In the genomic region with DNA sequence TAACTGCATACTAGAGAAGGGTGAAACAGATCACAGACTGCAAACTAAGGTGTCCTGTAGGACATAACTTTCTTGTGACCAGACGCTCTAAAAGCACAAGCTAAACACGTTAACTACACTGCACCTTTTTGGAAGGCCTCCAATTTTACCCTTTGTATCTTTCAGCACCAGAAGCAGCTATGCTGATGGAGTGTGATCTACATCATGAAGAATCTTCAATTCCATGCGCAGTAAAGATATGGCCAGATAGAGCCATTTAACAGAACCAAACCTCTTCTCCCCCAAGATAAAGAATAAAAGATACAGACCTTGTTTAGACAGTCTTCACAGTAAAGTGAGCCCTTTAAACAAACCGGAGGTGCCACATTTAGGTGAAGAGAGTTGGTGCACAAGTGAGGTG, we compare ENCODE assay signal across 24 mouse cellular contexts.
"Had no signal": no experiment of that assay in that cellular context is flagged by ENCODE, and none has a peak within 500 bp of the region (broad histone marks: within the 10 kb centered on the region; RNA-seq: fewer than 3 reads in every experiment).

No protein-coding gene starts in this region.

- H3K27me3 ChIP-seq: heart, embryonic 12.5 days; hindbrain, embryonic 13.5 days; hindbrain, embryonic 15.5 days; kidney, embryonic 15.5 days; limb, embryonic 13.5 days; limb, embryonic 15.5 days; liver, embryonic 13.5 days had no signal

- H3K9me3 ChIP-seq: heart, embryonic 12.5 days; hindbrain, embryonic 13.5 days; hindbrain, embryonic 15.5 days; kidney, embryonic 15.5 days; limb, embryonic 13.5 days; limb, embryonic 15.5 days; liver, embryonic 13.5 days had no signal

- DNase-seq: gastrocnemius, postnatal 14 days; gastrocnemius, postnatal 36 days; heart, adult 11 months; heart, adult 2 months; heart, postnatal 10 days; heart, postnatal 36 days; kidney, adult 11 months; kidney, adult 2 months; kidney, adult 9 months; kidney, postnatal 14 days; kidney, postnatal 36 days; layer of hippocampus, adult 9-11 months; layer of hippocampus, postnatal 36 days; left cerebral cortex, postnatal 4 days; liver, embryonic 13.5 days had no signal

- H3K4me1 ChIP-seq: heart, embryonic 12.5 days; hindbrain, embryonic 13.5 days; hindbrain, embryonic 15.5 days; kidney, embryonic 15.5 days; limb, embryonic 13.5 days; limb, embryonic 15.5 days had no signal

- H3K27ac ChIP-seq: heart, adult 2 months; hindbrain, embryonic 13.5 days; hindbrain, embryonic 15.5 days; hindbrain, postnatal 0 days; kidney, embryonic 15.5 days; kidney, postnatal 0 days; limb, embryonic 13.5 days; limb, embryonic 15.5 days; liver, embryonic 13.5 days had no signal

- H3K9ac ChIP-seq: heart, embryonic 12.5 days; hindbrain, embryonic 13.5 days; hindbrain, embryonic 15.5 days; kidney, embryonic 15.5 days; limb, embryonic 13.5 days; limb, embryonic 15.5 days; liver, embryonic 13.5 days had no signal

- H3K4me3 ChIP-seq: heart, adult 2 months; heart, embryonic 12.5 days; hindbrain, embryonic 13.5 days; hindbrain, embryonic 15.5 days; kidney, embryonic 15.5 days; limb, embryonic 13.5 days; limb, embryonic 15.5 days; liver, embryonic 13.5 days had no signal

- ATAC-seq: hindbrain, postnatal 0 days; intestine, embryonic 16.5 days had no signal
